Mouse (Mus musculus) G1E (cell line): ENCODE results near the gene Hnrnpa1.

Source experiments
- CTCF ChIP-seq: IDR thresholded peaks from 2 replicates; pipeline ENCODE4 v1.5.1; 2012; ENCODE audit warnings: low read depth, low read length, inconsistent platforms, mixed read lengths
- GATA1 ChIP-seq: IDR thresholded peaks from 2 replicates; pipeline ENCODE4 v1.6.1; 2012; ENCODE audit warnings: borderline replicate concordance, low read length, inconsistent platforms, mixed read lengths
- GATA2 ChIP-seq: IDR thresholded peaks from 2 replicates; pipeline ENCODE4 v1.6.1; 2012; ENCODE audit warnings: low read depth, low read length, inconsistent platforms, borderline replicate concordance
- POLR2AphosphoS5 ChIP-seq: IDR thresholded peaks from 2 replicates; pipeline ENCODE4 v1.6.1; 2012; ENCODE audit warnings: low read depth, low read length, inconsistent platforms; ENCODE audit not compliant: insufficient replicate concordance
- TAL1 ChIP-seq: conservative IDR thresholded peaks from 2 replicates; pipeline ENCODE4 v1.6.1; 2012; ENCODE audit warnings: low read depth, low read length, inconsistent platforms, mixed read lengths

DNA sequence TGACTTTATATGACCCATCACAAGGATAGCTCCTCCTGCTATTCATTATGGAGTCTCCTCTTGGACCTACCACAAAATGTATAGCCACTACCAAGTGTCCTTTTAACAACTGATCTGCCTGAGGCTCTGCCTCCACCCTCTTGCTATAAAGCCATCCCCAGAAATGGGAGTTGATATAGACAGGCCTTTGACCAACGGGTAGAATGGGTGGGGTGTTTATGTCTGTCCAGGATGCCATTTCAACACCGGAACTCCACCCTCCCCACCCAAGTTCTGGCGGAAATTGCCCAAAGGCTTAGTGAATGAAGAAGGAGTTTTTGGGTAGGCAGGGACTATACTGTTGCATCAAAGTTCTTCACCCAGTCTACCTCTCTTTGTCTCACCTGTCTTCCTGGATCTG is 12.4 kb downstream of the Hnrnpa1 start:
- TF ChIP-seq CTCF (no peak), GATA1 (no peak), TAL1 (no peak), POLR2AphosphoS5 (no peak), GATA2 (no peak)
